Mouse (Mus musculus) frontal cortex, adult 2 months (tissue): ENCODE data around the gene Cdh18. TPM values are rescaled to one million over a fixed set of nuclear protein-coding genes. Genes with fewer than 3 reads are reported as not detected.
A peak's percentile ranks its signal among the peaks of the same experiment; 100 is the strongest.
"Not testable (repeated sequence)": the region's sequence is repeated elsewhere in the genome, so short reads cannot be mapped to it uniquely, and the experiment has no call there.

ENCODE experiments used
- DNase-seq, 2 experiments: peaks; one replicate each; pipeline ENCODE4 v3.0.0; 2022; ENCODE audit warnings: low spot score in 1 of 2; ENCODE audit errors: extremely low spot score in 1 of 2
- polyA plus RNA-seq: library from polyadenylated mRNA; depleted of rRNA; stranded (reverse); fragments of >200 nt; gene quantifications from 2 replicates; pipeline ENCODE4 v1.2.3, GENCODE M21; 2012

Gene Cdh18
- polyA plus RNA-seq, 1 experiment = 12.4 TPM

- peak; percentile 63 to 82 for DNase-seq
These were observed 365.6 kb downstream of the Cdh18 start for GRCm38 (mm10) chr15:22914444-22914843.

- DNase-seq = no peak
These were observed 385.5 kb downstream of the Cdh18 start for GRCm38 (mm10) chr15:22934293-22934692.

DNA sequence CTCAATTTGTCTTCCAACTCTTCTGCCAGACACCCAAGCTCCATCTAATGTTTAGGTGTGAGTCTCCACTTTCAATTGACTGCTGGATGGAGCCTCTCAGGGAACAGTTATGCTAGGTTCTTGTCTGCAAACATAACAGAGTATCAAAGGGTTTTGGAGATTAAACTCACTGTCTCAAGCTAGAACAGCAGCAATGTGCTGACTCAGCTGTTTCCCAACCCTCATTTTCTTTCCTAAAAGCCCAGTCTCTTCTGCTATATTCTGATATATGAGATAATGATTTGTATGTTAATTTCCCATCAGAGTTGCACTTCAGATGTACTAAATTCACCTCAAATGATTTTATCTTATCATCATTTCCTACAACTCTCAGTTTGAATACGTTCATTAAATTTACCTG lies 398.4 kb downstream of the Cdh18 start:
- DNase-seq = no peak

- DNase-seq = peak; percentile 18 to 42
These were observed 420.6 kb downstream of the Cdh18 start for GRCm38 (mm10) chr15:22969424-22969823.

DNA sequence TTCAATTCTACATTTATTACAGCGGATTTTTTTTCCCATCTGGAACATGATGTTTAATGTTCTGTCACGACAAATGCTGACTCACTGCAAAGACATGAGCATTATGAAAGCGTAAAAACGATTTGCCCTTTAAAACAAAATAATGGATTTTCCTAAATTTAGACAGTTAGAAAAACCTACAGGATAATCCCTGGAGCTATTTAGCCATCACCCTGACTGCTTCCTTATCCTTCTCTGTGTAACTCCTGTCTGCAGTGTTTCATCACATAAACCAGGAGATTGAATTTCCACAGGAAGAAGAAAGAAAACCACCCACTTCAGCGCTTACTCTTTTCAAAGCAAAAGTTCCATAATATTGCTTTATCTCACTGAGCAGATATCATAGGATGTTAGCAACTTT lies 431.3 kb downstream of the Cdh18 start:
- peak in 1 of 2 experiments; percentile 25 for DNase-seq

- DNase-seq = no peak
These were observed 435.8 kb downstream of the Cdh18 start for GRCm38 (mm10) chr15:22984647-22985046.

DNA sequence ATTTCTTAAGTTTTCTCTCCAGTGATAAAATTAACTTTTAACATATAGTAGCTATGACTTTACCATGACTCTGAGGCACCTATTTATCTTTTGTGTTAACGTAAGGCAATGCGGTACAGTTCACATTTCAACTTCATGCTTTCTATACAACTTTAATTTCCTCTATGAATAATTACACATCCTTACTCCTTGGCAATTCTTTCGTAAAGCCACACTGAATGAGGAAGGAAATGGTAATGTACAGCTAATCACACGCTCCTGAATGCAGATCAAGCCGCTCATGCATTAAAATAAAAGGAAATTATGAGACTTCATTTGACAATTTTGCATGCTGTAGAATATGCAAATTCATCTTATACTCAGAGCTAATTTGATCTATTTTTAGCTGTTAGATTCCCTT lies 467.9 kb downstream of the Cdh18 start:
- DNase-seq = no peak

DNA sequence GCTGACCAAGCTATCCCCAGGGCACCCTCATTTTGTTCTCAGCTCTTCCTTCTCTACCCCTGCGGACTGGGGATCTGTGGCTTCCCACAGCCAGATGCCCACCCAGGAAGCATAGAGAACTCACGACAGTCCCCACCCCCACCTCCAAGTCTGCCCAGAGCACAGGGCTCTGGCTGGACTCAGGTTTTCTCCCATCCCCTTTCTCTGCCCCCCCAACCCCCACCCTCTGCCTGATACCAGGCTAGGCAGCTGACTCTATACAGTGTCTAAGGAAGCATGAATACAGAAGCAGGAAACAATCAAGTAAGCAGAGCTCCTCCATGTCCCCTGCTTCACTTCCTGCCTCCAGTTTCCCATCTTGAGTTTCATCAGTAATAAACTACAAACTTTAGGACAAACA lies 472.3 kb downstream of the Cdh18 start:
- no peak for DNase-seq

DNA sequence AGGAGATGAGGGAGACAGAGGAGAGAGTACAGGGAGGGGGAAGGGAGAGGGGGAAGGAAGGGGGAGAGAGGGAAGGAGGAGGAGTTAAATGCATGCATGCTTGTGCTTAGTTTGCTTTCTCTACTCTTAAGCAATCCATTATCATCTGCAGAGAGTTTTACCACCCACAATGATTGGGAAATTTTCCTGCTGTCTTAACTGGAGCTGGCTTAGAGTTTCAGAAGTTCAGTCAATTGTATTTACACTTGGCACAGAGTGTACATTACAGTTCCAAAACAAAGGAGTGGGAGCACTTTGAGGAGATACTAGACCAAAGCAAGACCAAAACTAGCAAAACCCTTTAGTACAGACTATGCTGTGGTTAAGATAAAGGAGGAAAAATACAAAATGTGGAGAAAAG lies 473.8 kb downstream of the Cdh18 start:
- DNase-seq = no peak

- DNase-seq = peak in 1 of 2 experiments; percentile 51
These were observed 486.9 kb downstream of the Cdh18 start for GRCm38 (mm10) chr15:23035551-23036207.

- peak; percentile 67 to 83 for DNase-seq
These were observed 487.6 kb downstream of the Cdh18 start for GRCm38 (mm10) chr15:23036208-23037065.

GRCm38 (mm10) chr15:23037561-23037960 lies 488.7 kb downstream of the Cdh18 start:
- no peak for DNase-seq

DNA sequence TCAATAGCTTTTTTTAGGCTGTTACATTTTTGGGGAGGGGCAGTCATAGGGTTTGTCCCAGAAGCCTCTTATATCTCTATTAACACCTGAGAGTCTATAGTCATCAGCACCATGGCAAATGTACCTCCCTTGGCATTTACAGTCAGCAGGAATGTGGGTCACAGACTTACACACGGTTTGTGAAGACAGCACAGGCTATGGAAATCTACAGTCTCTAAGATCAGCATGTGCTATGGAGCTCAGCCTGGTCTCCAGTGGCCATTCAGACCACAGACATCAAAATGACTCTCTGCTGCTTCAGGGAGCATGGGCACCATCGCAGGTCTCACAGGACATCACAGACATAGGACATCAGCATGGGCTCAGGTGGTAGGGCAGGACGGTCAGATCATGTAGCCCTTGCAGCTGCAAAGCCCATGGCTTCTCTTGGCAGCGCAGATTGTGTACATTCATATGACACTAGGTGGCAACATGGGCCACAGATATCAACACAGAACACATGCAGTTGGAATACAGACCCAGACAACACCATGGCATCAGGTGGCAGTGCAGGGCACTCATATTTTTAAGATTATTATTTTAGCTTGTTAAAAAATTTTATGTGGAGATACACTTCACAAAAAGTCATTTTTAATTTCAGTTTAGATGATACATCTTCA lies 497.4 kb downstream of the Cdh18 start:
- no peak for DNase-seq

GRCm38 (mm10) chr15:23052006-23052405 lies 503.2 kb downstream of the Cdh18 start:
- DNase-seq = peak in 1 of 2 experiments; percentile 13

DNA sequence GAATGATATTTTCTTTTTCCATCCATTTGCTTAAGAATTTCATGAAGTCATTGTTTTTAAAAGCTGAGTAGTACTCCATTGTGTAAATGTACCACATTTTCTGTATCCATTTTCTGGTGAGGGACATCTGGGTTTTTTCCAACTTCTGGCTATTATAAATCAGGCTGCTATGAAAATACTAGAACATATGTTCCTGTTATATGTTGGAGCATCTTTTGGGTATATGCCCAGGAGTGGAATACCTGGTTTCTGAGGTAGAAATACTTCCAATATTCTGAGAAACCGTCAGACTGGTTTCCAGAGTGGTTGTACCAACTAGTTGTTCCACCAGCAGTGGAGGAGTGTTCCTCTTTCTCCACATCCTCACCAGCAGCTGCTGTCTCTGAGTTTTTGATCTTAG lies 536.5 kb downstream of the Cdh18 start:
- DNase-seq = not testable (repeated sequence)

DNA sequence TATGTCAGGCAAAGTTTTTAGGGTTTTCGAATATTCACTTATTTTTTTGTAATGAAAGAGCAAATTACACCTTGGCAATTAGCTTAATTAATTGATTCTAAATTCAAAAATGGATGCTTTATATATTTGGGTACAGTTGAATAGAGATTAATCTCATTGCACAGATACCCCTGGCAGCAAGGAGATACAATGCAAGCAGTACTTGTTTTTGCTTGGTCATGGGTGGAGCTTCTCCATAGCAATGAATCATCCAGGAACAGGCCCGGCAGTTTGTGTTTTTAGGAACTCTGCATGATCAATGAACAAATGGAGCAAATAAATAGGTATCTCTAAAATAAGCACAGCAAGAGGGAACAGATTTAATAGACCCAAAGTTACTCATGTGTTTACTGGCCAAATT lies 538.7 kb downstream of the Cdh18 start:
- DNase-seq = no peak

GRCm38 (mm10) chr15:23096601-23097000 lies 547.8 kb downstream of the Cdh18 start:
- DNase-seq = no peak

DNA sequence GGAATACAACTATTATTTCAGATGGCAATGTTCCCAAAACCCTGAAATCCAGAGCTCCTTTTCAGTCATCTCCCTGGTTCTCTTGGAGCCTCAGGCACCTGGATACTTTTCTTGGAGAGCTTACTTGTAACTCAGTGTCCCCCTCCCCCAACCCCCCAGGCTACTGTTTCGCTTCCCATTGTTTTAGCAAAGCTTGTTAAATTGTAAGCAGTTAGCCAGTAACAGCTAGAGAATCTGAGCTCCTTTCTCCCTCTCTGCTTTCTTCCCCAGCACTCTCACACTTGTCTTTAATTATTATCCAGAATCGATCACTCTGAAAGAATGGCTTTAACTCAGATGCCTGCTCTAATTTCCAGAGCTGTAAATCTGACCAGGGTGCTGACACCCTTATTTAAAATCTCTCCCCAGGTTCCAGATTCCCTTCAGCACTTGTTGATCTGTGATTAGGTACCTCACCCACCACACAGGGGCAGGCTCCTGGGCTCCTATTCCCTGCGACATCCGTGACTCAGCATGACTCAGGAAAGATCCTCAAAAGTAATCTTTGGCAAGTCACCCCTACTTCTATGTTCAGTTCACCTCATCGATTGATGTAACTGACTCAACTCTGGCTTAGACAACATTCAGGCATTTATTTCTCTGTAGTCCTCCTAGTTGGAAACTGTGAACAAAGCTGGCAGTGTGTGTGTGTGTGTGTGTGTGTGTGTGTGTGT lies 556.0 kb downstream of the Cdh18 start:
- DNase-seq = no peak

GRCm38 (mm10) chr15:23134950-23135715 lies 586.3 kb downstream of the Cdh18 start:
- DNase-seq = no peak

- no peak for DNase-seq
These were observed 588.1 kb downstream of the Cdh18 start for GRCm38 (mm10) chr15:23136971-23137370.
